Mouse (Mus musculus) myocyte (in vitro differentiated cells): ENCODE data around the gene Ugt1a10. TPM values are rescaled to one million over a fixed set of nuclear protein-coding genes. Genes with fewer than 3 reads are reported as not detected.

Experiments used
- H3K27me3 ChIP-seq: one replicate; pipeline ENCODE4 v1.6.1; 2011; ENCODE audit not compliant: control insufficient read depth, insufficient read depth, insufficient read length
- H3K36me3 ChIP-seq: one replicate; pipeline ENCODE4 v1.6.1; 2011; ENCODE audit not compliant: control insufficient read depth, insufficient read depth
- H3K4me2 ChIP-seq: one replicate; pipeline ENCODE4 v1.6.1; 2011; ENCODE audit warnings: low read depth, control low read depth
- H3K4me3 ChIP-seq: one replicate; pipeline ENCODE4 v1.5.1; 2011; ENCODE audit warnings: mild to moderate bottlenecking, control low read depth, moderate library complexity
- H3K79me2 ChIP-seq: one replicate; pipeline ENCODE4 v1.6.1; 2011; ENCODE audit not compliant: control insufficient read depth, insufficient read depth
- H3ac ChIP-seq: one replicate; pipeline ENCODE4 v1.6.1; 2011; ENCODE audit not compliant: control insufficient read depth, insufficient read length
- CEBPB ChIP-seq: IDR thresholded peaks from 2 replicates; pipeline ENCODE4 v1.6.1; 2011; ENCODE audit warnings: mild to moderate bottlenecking, moderate library complexity; ENCODE audit not compliant: poor library complexity, insufficient read depth, severe bottlenecking
- E2F4 ChIP-seq: IDR thresholded peaks from one replicate; pipeline ENCODE4 v1.6.1; 2011; ENCODE audit warnings: mild to moderate bottlenecking, control low read depth, moderate library complexity; ENCODE audit not compliant: insufficient read depth
- MAX ChIP-seq: IDR thresholded peaks from one replicate; pipeline ENCODE4 v1.6.1; 2011; ENCODE audit warnings: low read depth, mild to moderate bottlenecking, control low read depth
- MYOD1 ChIP-seq, 3 experiments: IDR thresholded peaks; one replicate each; pipeline ENCODE4 v1.6.1; 2011; ENCODE audit warnings: control low read depth in 2 of 3, low read depth in 2 of 3, mild to moderate bottlenecking in 2 of 3, moderate library complexity in 1 of 3; ENCODE audit not compliant: insufficient read length in 2 of 3, control insufficient read depth in 1 of 3
- MYOG ChIP-seq, 3 experiments: IDR thresholded peaks; one replicate each; pipeline ENCODE4 v1.6.1; 2011; ENCODE audit warnings: control low read depth in 2 of 3, low read depth in 2 of 3, mild to moderate bottlenecking in 2 of 3; ENCODE audit not compliant: insufficient read length in 2 of 3, control insufficient read depth in 1 of 3, insufficient read depth in 1 of 3
- POLR2A ChIP-seq: IDR thresholded peaks from one replicate; pipeline ENCODE4 v1.6.1; 2011; ENCODE audit warnings: low read depth, mild to moderate bottlenecking, control low read depth, moderate library complexity; ENCODE audit not compliant: insufficient read length
- POLR2AphosphoS2 ChIP-seq: IDR thresholded peaks from one replicate; pipeline ENCODE4 v1.6.1; 2011; ENCODE audit warnings: low read depth, control low read depth; ENCODE audit not compliant: insufficient read length
- REST ChIP-seq: IDR thresholded peaks from one replicate; pipeline ENCODE4 v1.6.1; 2011; ENCODE audit warnings: mild to moderate bottlenecking, control low read depth, moderate library complexity; ENCODE audit not compliant: insufficient read depth, insufficient read length
- SRF ChIP-seq: IDR thresholded peaks from one replicate; pipeline ENCODE4 v1.6.1; 2011; ENCODE audit warnings: low read depth; ENCODE audit not compliant: control insufficient read depth, insufficient read length
- TCF12 ChIP-seq: IDR thresholded peaks from one replicate; pipeline ENCODE4 v1.6.1; 2011; ENCODE audit warnings: mild to moderate bottlenecking, control low read depth; ENCODE audit not compliant: poor library complexity, insufficient read depth, severe bottlenecking
- TCF3 ChIP-seq: IDR thresholded peaks from one replicate; pipeline ENCODE4 v1.6.1; 2011; ENCODE audit warnings: low read depth, control low read depth; ENCODE audit not compliant: insufficient read length
- USF1 ChIP-seq: IDR thresholded peaks from one replicate; pipeline ENCODE4 v1.6.1; 2011; ENCODE audit warnings: low read depth, mild to moderate bottlenecking, control low read depth, moderate library complexity
- polyA plus RNA-seq: library from polyadenylated mRNA; unstranded; fragments of >200 nt; fragmentation: generic; extraction: Trizol; gene quantifications from one replicate; pipeline ENCODE4 v1.2.1, GENCODE M21; 2012; ENCODE audit warnings: missing spikeins

The Ugt1a10 gene
- polyA plus RNA-seq, 1 experiment: not detected

GRCm38 (mm10) chr1:88261706-88262105 is 206.5 kb downstream of the Ugt1a10 start:
- Histone ChIP-seq H3K4me3 (no peak overlapping the region), H3ac (no peak overlapping the region), H3K4me2 (peak overlapping the region; percentile 37), H3K79me2 (no peaks in the 10 kb centered on the region), H3K27me3 (no peaks in the 10 kb centered on the region), H3K36me3 (peaks cover 36% of the 10 kb centered on the region)
- TF ChIP-seq CEBPB (no peak), SRF (no peak)

- Histone ChIP-seq H3K27me3 (no peaks in the 10 kb centered on the region), H3K79me2 (no peaks in the 10 kb centered on the region), H3K4me2 (peak overlapping the region; percentile 37), H3K4me3 (no peak overlapping the region), H3ac (no peak overlapping the region), H3K36me3 (peaks cover 41% of the 10 kb centered on the region)
- TF ChIP-seq MYOD1 (IDR thresholded peaks at IDR 0.05; ENCODE audit: control insufficient read depth in 1 of 3, insufficient read length in 2 of 3, low read depth in 2 of 3) (no peak), MAX (no peak), E2F4 (no peak), TCF12 (peak; percentile 27)
Observed at GRCm38 (mm10) chr1:88262255-88262654, 207.1 kb downstream of the Ugt1a10 start.

GRCm38 (mm10) chr1:88262961-88263360 is 207.8 kb downstream of the Ugt1a10 start:
- no peak overlapping the region for H3K4me3 ChIP-seq
- no peaks in the 10 kb centered on the region for H3K79me2 ChIP-seq
- no peak overlapping the region for H3ac ChIP-seq
- peaks cover 48% of the 10 kb centered on the region for H3K36me3 ChIP-seq
- TF ChIP-seq E2F4 (no peak), CEBPB (no peak), TCF12 (no peak), POLR2A (no peak), MYOG (IDR thresholded peaks at IDR 0.05; ENCODE audit: control insufficient read depth in 1 of 3, insufficient read depth in 1 of 3, insufficient read length in 2 of 3, low read depth in 2 of 3) (no peak), MAX (no peak), SRF (no peak), POLR2AphosphoS2 (no peak), MYOD1 (IDR thresholded peaks at IDR 0.05; ENCODE audit: control insufficient read depth in 1 of 3, insufficient read length in 2 of 3, low read depth in 2 of 3) (no peak), USF1 (no peak), REST (no peak), TCF3 (no peak)
- H3K27me3 ChIP-seq: no peaks in the 10 kb centered on the region
- no peak overlapping the region for H3K4me2 ChIP-seq

- Histone ChIP-seq H3K4me3 (no peak overlapping the region), H3K4me2 (no peak overlapping the region), H3K79me2 (no peaks in the 10 kb centered on the region), H3ac (no peak overlapping the region), H3K36me3 (peaks cover 54% of the 10 kb centered on the region), H3K27me3 (no peaks in the 10 kb centered on the region)
- no peak for TF ChIP-seq MYOG (IDR thresholded peaks at IDR 0.05; ENCODE audit: control insufficient read depth in 1 of 3, insufficient read depth in 1 of 3, insufficient read length in 2 of 3, low read depth in 2 of 3)
- no peak for TF ChIP-seq USF1
- TF ChIP-seq POLR2A: no peak
- no peak for TF ChIP-seq TCF3
- no peak for TF ChIP-seq POLR2AphosphoS2
- TF ChIP-seq REST: no peak
- no peak for TF ChIP-seq E2F4
- no peak for TF ChIP-seq MYOD1 (IDR thresholded peaks at IDR 0.05; ENCODE audit: control insufficient read depth in 1 of 3, insufficient read length in 2 of 3, low read depth in 2 of 3)
- no peak for TF ChIP-seq SRF
- no peak for TF ChIP-seq TCF12
- TF ChIP-seq CEBPB: no peak
- TF ChIP-seq MAX: no peak
Observed at GRCm38 (mm10) chr1:88263778-88264177, 208.6 kb downstream of the Ugt1a10 start.

GRCm38 (mm10) chr1:88264237-88264868 is 209.2 kb downstream of the Ugt1a10 start:
- Histone ChIP-seq H3K4me2 (no peak overlapping the region), H3K36me3 (peaks cover 60% of the 10 kb centered on the region), H3ac (no peak overlapping the region), H3K27me3 (no peaks in the 10 kb centered on the region), H3K79me2 (no peaks in the 10 kb centered on the region), H3K4me3 (no peak overlapping the region)
- TF ChIP-seq POLR2A (no peak), E2F4 (no peak), MYOD1 (IDR thresholded peaks at IDR 0.05; ENCODE audit: control insufficient read depth in 1 of 3, insufficient read length in 2 of 3, low read depth in 2 of 3) (no peak), REST (no peak)
